Mouse (Mus musculus) ES-E14 (cell line): Measurements from ENCODE around the gene Mob3b.

Experiments used
- CHD2 ChIP-seq: IDR thresholded peaks from 2 replicates; pipeline ENCODE4 v1.6.1; 2014; ENCODE audit warnings: mild to moderate bottlenecking, low read depth, low read length, inconsistent platforms
- HCFC1 ChIP-seq: IDR thresholded peaks from 2 replicates; pipeline ENCODE4 v1.6.1; 2012; ENCODE audit warnings: low read length, inconsistent platforms, borderline replicate concordance; ENCODE audit not compliant: insufficient read depth
- MAFK ChIP-seq: IDR thresholded peaks from 2 replicates; pipeline ENCODE4 v1.6.1; 2014; ENCODE audit warnings: mild to moderate bottlenecking, low read depth, low read length, inconsistent platforms; ENCODE audit not compliant: insufficient read depth
- ZC3H11A ChIP-seq: IDR thresholded peaks from 2 replicates; pipeline ENCODE4 v1.6.1; 2012; ENCODE audit warnings: low read depth, mild to moderate bottlenecking, inconsistent platforms, low read length, borderline replicate concordance
- ZNF384 ChIP-seq: IDR thresholded peaks from 2 replicates; pipeline ENCODE4 v1.6.1; 2012; ENCODE audit warnings: low read depth, low read length, inconsistent platforms

- TF ChIP-seq ZC3H11A (no peak), HCFC1 (no peak), MAFK (no peak), CHD2 (no peak), ZNF384 (no peak)
Measured at GRCm38 (mm10) chr4:35134846-35135611, 22.3 kb downstream of the Mob3b start.
